Mouse (Mus musculus) cerebellum, adult 2 months (tissue): ENCODE data around the gene Cnot6l. TPM values are rescaled to one million over a fixed set of nuclear protein-coding genes. Genes with fewer than 3 reads are reported as not detected.

ENCODE experiments used
- DNase-seq, 2 experiments: peaks; one replicate each; pipeline ENCODE4 v3.0.0; 2021
- H3K27ac ChIP-seq: fragments of 200-500 bp; 2 replicates; pipeline ENCODE4 v1.5.1; 2012; ENCODE audit warnings: low read length, control low read depth, inconsistent platforms; ENCODE audit not compliant: insufficient read depth
- H3K27me3 ChIP-seq: fragments of 200-500 bp; 2 replicates; pipeline ENCODE4 v1.6.1; 2012; ENCODE audit warnings: inconsistent platforms, mild to moderate bottlenecking, low read length, moderate library complexity; ENCODE audit not compliant: control insufficient read depth, insufficient read depth
- H3K4me1 ChIP-seq: fragments of 200-500 bp; 2 replicates; pipeline ENCODE4 v1.6.1; 2011; ENCODE audit warnings: low read length; ENCODE audit not compliant: control insufficient read depth, insufficient read depth
- H3K4me3 ChIP-seq: fragments of 200-500 bp; replicated peaks from 2 replicates; pipeline ENCODE3; 2011; ENCODE audit warnings: mild to moderate bottlenecking, low read depth, low read length, control low read depth; ENCODE audit not compliant: insufficient read depth
- CTCF ChIP-seq: fragments of 200-500 bp; IDR thresholded peaks from 2 replicates; pipeline ENCODE4 v1.5.1; 2011; ENCODE audit warnings: low read depth, mild to moderate bottlenecking, control low read depth, low read length, moderate library complexity, borderline replicate concordance; ENCODE audit not compliant: insufficient read depth
- POLR2A ChIP-seq: fragments of 200-500 bp; IDR thresholded peaks from 2 replicates; pipeline ENCODE4 v1.6.1; 2011; ENCODE audit warnings: low read length, control low read depth, borderline replicate concordance; ENCODE audit not compliant: insufficient read depth
- WGBS: fragments of 180-500 bp; shearing (Covaris S2); methylation state at CpG from one replicate; pipeline ENCODE4 v1.1.7; 2018; 5-methylcytosine and 5-hydroxymethylcytosine counted together
- polyA plus RNA-seq: library from polyadenylated mRNA; depleted of rRNA; stranded (reverse); fragments of >200 nt; gene quantifications from 2 replicates; pipeline ENCODE4 v1.2.3, GENCODE M21; 2012

The Cnot6l gene
- polyA plus RNA-seq, 1 experiment, result 15.2 TPM

DNA sequence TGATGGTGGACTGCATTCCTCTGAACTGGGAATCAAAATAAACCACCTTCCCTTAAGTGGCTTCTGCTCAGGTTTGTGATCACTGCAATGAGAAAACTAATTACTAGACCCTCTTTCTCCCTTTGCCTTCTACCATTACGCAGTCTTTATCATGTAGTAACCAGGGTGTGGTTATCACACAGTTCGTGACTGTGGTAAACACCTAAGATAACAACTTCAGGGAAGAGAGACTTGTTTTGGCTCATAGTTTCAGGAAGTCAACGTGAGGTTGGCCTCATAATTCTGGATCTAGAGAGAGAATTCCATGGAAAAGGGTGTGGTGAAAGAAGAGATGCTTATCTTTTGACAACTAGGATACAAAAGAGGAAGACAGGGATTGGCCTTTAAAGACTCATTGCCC lies 36.3 kb upstream of the Cnot6l start:
- Histone ChIP-seq H3K4me3 (no peak overlapping the region), H3K4me1 (no peaks in the 10 kb centered on the region), H3K27ac (no peak overlapping the region), H3K27me3 (no peaks in the 10 kb centered on the region)
- no peak for DNase-seq
- WGBS, result 82% methylated on average over 3 of the region's 3 CpGs
- no peak for TF ChIP-seq CTCF
- TF ChIP-seq POLR2A, result no peak

DNA sequence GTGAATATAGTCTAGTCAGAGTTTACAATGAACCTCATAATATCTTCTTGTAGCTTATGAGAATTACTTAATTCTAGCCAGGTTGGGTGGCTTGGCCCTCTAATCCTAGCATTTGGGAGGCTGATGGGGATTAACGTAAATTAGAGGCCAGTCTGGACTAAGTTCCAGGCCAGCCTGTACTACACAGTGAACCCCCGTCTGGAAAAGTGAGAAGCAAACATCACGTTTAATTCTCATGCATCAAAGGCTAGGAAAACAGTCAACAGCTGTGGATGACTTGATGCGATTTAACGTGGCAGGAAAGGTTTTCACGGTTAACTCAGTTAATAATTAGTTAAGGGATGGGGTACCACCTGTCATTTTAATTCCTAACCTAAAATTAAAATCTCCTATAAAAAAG lies 34.3 kb upstream of the Cnot6l start:
- 33% methylated on average over 6 of the region's 6 CpGs for WGBS
- TF ChIP-seq POLR2A (no peak), CTCF (no peak)
- DNase-seq, result no peak
- Histone ChIP-seq H3K27ac (no peak overlapping the region), H3K27me3 (no peaks in the 10 kb centered on the region), H3K4me3 (no peak overlapping the region), H3K4me1 (no peaks in the 10 kb centered on the region)

DNA sequence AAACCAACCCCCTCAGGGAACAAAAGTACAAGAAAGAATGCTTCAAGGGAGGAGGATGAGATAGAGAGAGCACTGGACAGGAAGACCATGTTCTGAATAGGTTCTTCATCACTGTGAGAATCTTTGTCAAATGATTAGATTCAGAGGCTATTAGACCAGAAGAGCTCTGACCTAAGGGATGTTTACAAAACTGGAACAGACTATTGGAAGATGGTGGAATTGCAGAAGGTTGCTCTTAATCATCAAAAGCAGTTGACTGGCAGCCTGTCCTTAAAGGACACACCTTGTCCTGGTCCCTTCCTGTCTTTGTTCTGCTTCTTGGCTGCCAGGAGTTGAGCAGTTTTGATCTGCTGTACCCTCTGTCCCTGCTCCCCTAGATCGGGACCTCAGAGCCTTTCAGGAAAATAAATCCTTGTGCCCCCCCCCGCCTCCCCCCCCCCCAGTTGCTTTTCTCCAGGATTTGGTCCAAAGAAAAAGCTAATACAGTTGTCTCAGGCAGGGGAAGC lies 32.6 kb upstream of the Cnot6l start:
- no peak overlapping the region for H3K4me3 ChIP-seq
- H3K4me1 ChIP-seq, result no peaks in the 10 kb centered on the region
- 57% methylated on average over 2 of the region's 2 CpGs for WGBS
- H3K27me3 ChIP-seq, result no peaks in the 10 kb centered on the region
- no peak overlapping the region for H3K27ac ChIP-seq
- no peak for DNase-seq
- no peak for TF ChIP-seq POLR2A
- TF ChIP-seq CTCF, result no peak

DNA sequence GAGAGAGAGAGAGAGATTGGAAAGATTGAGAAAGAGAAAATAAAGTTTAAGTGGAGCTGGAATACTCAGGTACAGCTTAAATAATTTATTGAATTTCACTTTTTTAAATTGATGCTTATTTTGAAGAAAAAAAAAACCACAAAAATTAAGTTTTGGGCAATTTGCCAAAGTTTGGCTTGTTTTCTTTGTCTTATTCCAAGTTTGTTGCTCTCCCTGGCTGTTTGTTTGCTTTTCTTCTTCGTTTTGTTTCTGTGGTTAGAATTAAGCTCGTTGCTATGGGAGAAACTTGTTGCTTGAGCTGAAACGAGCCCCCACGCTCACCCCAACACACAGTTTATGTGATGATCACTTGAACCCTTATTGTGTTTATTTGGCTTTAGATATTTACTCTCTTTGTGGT lies 27.3 kb upstream of the Cnot6l start:
- H3K27me3 ChIP-seq, result no peaks in the 10 kb centered on the region
- no peak overlapping the region for H3K4me3 ChIP-seq
- H3K4me1 ChIP-seq, result no peaks in the 10 kb centered on the region
- 37% methylated on average over 4 of the region's 4 CpGs for WGBS
- TF ChIP-seq POLR2A (no peak), CTCF (no peak)
- no peak overlapping the region for H3K27ac ChIP-seq
- DNase-seq, result no peak

DNA sequence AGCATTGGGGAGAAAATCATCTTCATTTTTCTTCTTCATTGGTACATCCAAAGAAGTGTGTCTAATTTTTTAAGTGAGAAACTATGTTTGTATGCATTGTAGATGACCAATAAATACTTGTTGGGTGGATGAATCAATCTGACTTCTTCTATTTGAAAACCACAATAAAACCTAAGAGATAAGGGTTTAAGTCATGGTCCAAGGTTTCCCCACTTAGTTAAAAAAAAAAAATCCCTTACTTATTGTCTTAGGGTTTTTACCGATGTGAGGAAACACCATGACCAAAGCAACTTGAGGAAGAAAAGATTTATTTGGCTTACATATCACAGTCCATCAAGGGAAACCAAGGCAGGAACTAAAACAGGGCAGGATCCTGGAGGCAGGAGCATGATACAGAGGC lies 25.8 kb upstream of the Cnot6l start:
- H3K4me1 ChIP-seq, result no peaks in the 10 kb centered on the region

DNA sequence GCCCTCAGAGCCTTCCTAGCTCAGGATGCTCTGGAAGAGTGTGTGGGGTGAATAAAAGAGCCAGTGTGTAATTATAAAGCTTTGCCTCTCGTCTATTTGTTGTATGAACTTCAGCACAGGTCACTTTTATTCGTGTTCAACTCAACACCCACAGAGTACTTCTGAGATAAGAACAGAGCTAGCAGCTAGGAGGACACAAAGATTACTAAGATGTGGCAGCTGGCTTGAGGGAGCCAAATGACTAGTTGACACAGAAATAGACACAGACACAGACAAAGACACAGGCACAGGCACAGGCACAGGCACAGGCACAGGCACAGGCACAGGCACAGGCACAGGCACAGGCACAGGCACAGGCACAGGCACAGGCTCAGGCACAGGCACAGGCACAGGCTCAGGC lies 20.0 kb upstream of the Cnot6l start:
- no peak overlapping the region for H3K4me3 ChIP-seq
- 63% methylated on average over 2 of the region's 2 CpGs for WGBS
- no peak overlapping the region for H3K27ac ChIP-seq
- no peak for DNase-seq
- TF ChIP-seq CTCF (no peak), POLR2A (no peak)
- H3K4me1 ChIP-seq, result no peaks in the 10 kb centered on the region
- H3K27me3 ChIP-seq, result no peaks in the 10 kb centered on the region

More for the DNA sequence above, 25.8 kb upstream of the Cnot6l start:
- Histone ChIP-seq H3K27me3 (no peaks in the 10 kb centered on the region), H3K27ac (no peak overlapping the region), H3K4me3 (no peak overlapping the region)
- WGBS, result 98% methylated on average over 1 of the region's 1 CpGs
- TF ChIP-seq POLR2A (no peak), CTCF (no peak)
- DNase-seq, result no peak

DNA sequence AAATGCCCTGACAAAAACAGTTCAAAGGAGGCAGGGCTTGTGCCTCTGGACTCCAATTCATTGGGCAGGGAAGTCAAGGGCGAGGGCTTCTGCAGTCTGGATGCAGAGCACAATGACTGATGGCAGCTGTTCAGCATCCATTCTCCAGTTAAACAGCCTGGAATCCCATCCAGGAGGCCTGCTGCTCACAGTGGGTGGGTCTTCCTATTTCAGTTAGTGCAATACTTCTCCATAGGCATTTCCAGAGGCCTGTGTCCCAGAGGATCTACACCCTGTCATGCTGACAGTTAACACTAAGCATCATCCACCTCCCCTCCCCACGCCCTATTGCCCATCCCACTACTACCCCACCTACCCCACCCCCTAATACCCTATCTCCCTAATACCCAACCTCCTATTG lies 19.2 kb upstream of the Cnot6l start:
- H3K4me3 ChIP-seq, result no peak overlapping the region
- no peaks in the 10 kb centered on the region for H3K27me3 ChIP-seq
- TF ChIP-seq CTCF, result no peak
- TF ChIP-seq POLR2A, result no peak
- no peaks in the 10 kb centered on the region for H3K4me1 ChIP-seq
- DNase-seq, result no peak
- 49% methylated on average over 2 of the region's 2 CpGs for WGBS
- H3K27ac ChIP-seq, result no peak overlapping the region

DNA sequence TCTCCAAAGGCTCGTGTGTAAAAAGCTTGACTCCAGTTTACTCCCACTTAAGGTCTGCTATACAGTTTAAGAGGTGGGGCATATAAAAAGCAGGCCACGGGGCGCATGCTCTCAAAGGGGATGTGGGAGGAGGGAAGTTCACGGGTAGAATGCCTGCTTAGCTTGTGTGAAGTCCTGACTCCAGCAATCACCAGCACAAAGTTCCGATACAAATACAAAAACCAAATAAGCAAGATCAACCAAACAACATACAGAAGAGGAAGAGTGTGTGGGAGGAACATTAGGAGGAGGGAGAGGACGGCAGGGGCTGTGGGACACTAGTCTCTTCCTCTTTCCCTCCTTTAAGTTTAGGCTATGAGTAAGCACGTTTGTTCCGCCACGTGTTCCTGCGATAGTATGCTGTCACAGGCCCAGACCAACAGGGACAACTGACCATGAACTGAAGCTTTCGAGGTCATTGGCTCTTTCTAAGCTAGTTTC lies 12.9 kb upstream of the Cnot6l start:
- Histone ChIP-seq H3K4me1 (no peaks in the 10 kb centered on the region), H3K4me3 (no peak overlapping the region), H3K27ac (no peak overlapping the region), H3K27me3 (no peaks in the 10 kb centered on the region)
- WGBS, result 79% methylated on average over 11 of the region's 11 CpGs
- DNase-seq, result no peak
- TF ChIP-seq POLR2A, result no peak
- no peak for TF ChIP-seq CTCF

DNA sequence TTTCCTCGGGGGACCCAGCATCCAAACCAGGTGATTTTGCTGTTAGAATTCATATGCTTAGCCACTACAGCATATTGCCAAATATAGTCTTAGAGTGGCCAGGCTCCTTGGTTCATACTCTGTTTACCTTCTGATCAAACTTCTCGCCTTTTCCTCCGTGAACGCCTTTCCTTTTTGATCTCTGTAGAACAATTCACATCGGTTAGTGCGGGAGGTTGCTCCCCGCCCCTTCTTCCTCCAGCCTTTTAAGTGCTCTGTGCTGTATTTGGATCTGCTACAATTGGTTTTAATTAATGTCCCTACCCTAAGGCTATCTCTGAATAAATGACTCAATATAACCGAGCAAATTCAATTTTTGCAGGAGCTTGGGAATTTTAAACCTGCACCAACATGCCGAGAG lies 12.2 kb upstream of the Cnot6l start:
- Histone ChIP-seq H3K4me3 (no peak overlapping the region), H3K27me3 (no peaks in the 10 kb centered on the region), H3K27ac (no peak overlapping the region), H3K4me1 (no peaks in the 10 kb centered on the region)
- DNase-seq, result no peak
- WGBS, result 67% methylated on average over 9 of the region's 9 CpGs
- TF ChIP-seq POLR2A (no peak), CTCF (no peak)
